Mouse (Mus musculus) liver, embryonic 14.5 days (tissue): ENCODE measurements around the gene Thoc6. TPM values are rescaled to one million over a fixed set of nuclear protein-coding genes. Genes with fewer than 3 reads are reported as not detected.

Experiments used
- ATAC-seq: fragments of 200-750 bp; cut with Nextera tagmentation; 2 replicates; pipeline ENCODE4 v1.8.0; 2017; ENCODE audit warnings: moderate number of reproducible peaks, mild to moderate bottlenecking, moderate library complexity; ENCODE audit not compliant: insufficient read depth
- DNase-seq, 3 experiments: peaks; one replicate each; pipeline ENCODE4 v3.0.0-alpha.2; 2012 to 2013; ENCODE audit warnings: low read depth in 3 of 3, low spot score in 3 of 3
- H3K27ac ChIP-seq: fragments of 300-500 bp; sonication (generic); 2 replicates; pipeline ENCODE4 v1.5.1; 2014; ENCODE audit warnings: moderate library complexity, mild to moderate bottlenecking, control low read depth, inconsistent platforms
- H3K27me3 ChIP-seq: fragments of 300-500 bp; sonication (generic); 2 replicates; pipeline ENCODE4 v1.6.1; 2014; ENCODE audit warnings: mild to moderate bottlenecking, low read length, moderate library complexity; ENCODE audit not compliant: control insufficient read depth, insufficient read depth
- H3K36me3 ChIP-seq: fragments of 300-500 bp; sonication (generic); replicated peaks from 2 replicates; pipeline ENCODE4 v1.6.1; 2014; ENCODE audit warnings: low read depth; ENCODE audit not compliant: control insufficient read depth, insufficient read depth
- H3K4me1 ChIP-seq, 2 experiments: fragments of 200-500 bp in 1 of 2; fragments of 300-500 bp in 1 of 2; sonication (generic) in 1 of 2; replicated peaks; 2 replicates each; pipeline ENCODE4 v1.6.1; 2012 to 2014; ENCODE audit warnings: antibody characterized with exemption in 1 of 2, inconsistent platforms in 1 of 2, low read length in 1 of 2; ENCODE audit not compliant: control insufficient read depth in 2 of 2, insufficient read depth in 2 of 2
- H3K4me2 ChIP-seq: fragments of 300-500 bp; sonication (generic); 2 replicates; pipeline ENCODE4 v1.6.1; 2014; ENCODE audit warnings: low read depth, mild to moderate bottlenecking, control low read depth, moderate library complexity
- H3K4me3 ChIP-seq, 2 experiments: fragments of 200-500 bp in 1 of 2; fragments of 300-500 bp in 1 of 2; sonication (generic) in 1 of 2; 2 replicates each; pipeline ENCODE4 v1.5.1; 2012 to 2014; ENCODE audit warnings: low read depth in 2 of 2, low read length in 2 of 2, mild to moderate bottlenecking in 2 of 2, control low read depth in 1 of 2, inconsistent platforms in 1 of 2, moderate library complexity in 1 of 2; ENCODE audit not compliant: insufficient read depth in 1 of 2
- H3K9ac ChIP-seq: fragments of 300-500 bp; sonication (generic); replicated peaks from 2 replicates; pipeline ENCODE4 v1.6.1; 2014; ENCODE audit warnings: mild to moderate bottlenecking, control low read depth, moderate library complexity
- H3K9me3 ChIP-seq: fragments of 300-500 bp; sonication (generic); 2 replicates; pipeline ENCODE4 v1.6.1; 2016; ENCODE audit warnings: low read length, mixed read lengths; ENCODE audit not compliant: control insufficient read depth
- CTCF ChIP-seq: IDR thresholded peaks from 2 replicates; pipeline ENCODE4 v1.5.1; 2016; ENCODE audit warnings: antibody characterized with exemption, low read depth, control low read depth
- EP300 ChIP-seq: IDR thresholded peaks from 2 replicates; pipeline ENCODE4 v1.6.1; 2016; ENCODE audit warnings: antibody characterized with exemption, low read depth
- WGBS: fragments of 180-500 bp; shearing (Covaris S2); extraction: QIAGEN DNeasy Blood & Tissue Kit; methylation state at CpG from one replicate; pipeline ENCODE4 v1.1.7; 2014; ENCODE audit not compliant: insufficient replicate concordance; 5-methylcytosine and 5-hydroxymethylcytosine counted together
- polyA plus RNA-seq, 2 experiments: library from polyadenylated mRNA; depleted of rRNA in 1 of 2; stranded (reverse) in 1 of 2; unstranded in 1 of 2; fragments of >200 nt; fragmentation: Nextera tagmentation in 1 of 2; extraction: Ambion mirVana in 1 of 2; gene quantifications; 2 replicates each; pipeline versions ENCODE4 v1.2.1 to v1.2.3; 2012 to 2014

The Thoc6 gene
- polyA plus RNA-seq, 2 experiments, result 17.2 to 21.5 TPM

DNA sequence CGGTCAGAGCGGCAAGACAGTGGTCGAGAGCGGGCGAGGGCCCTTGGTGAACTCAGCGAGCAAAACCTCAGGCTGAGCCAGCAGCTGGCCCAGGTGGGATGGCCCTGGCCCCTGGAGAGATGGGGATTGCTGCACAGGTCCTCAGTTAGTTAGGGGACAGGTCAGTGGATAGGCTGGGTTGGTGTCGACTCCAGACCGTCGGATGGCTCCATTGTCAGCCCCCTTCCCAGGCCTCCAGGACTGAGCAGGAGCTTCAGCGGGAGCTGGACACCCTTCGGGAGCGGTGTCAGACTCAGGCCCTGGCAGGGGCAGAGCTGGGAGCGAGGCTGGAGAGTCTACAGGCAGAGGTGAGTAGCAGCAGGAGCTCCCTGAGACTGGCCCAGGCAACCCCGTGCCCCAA is 8.2 kb downstream of the Thoc6 start:
- H3K27me3 ChIP-seq, result peaks cover 13% of the 10 kb centered on the region
- no peak for ATAC-seq
- no peak overlapping the region for H3K9ac ChIP-seq
- no peak overlapping the region for H3K27ac ChIP-seq
- no peaks in the 10 kb centered on the region for H3K9me3 ChIP-seq
- DNase-seq, result no peak
- H3K36me3 ChIP-seq, result no peaks in the 10 kb centered on the region
- no peak for TF ChIP-seq CTCF
- no peak for TF ChIP-seq EP300
- H3K4me1 ChIP-seq, result no peaks in the 10 kb centered on the region
- no peak overlapping the region for H3K4me3 ChIP-seq
- H3K4me2 ChIP-seq, result no peak overlapping the region
- WGBS, result 80% methylated on average over 14 of the region's 14 CpGs

DNA sequence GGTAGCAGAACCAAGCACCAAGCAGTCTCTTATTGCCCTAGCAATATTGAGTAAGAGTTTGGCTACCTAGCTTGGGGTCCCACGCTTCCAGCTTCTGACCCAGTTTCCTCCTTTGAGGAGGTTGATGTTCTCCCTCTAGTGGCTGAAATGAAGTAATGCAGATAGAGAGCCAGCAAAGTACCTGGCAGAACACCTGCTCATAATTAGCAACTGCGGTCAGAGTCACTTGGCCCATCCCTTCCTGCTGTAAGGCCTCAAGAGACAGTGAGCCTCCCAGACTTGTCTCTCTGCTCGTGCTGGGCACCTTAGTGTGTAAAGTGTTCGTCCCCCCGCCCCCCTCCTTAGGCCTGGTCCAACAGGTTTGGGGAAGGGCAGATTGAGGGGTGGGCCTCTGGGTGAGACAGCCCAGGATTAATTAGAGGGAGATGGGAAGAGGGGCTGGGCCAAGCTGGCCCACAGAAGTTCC is 9.1 kb downstream of the Thoc6 start:
- ATAC-seq (no peak), DNase-seq (no peak)
- TF ChIP-seq CTCF, result peak; percentile 80
- TF ChIP-seq EP300, result no peak
- Histone ChIP-seq H3K9me3 (no peaks in the 10 kb centered on the region), H3K27me3 (peaks cover 19% of the 10 kb centered on the region), H3K9ac (no peak overlapping the region), H3K4me2 (no peak overlapping the region), H3K27ac (no peak overlapping the region), H3K36me3 (no peaks in the 10 kb centered on the region), H3K4me1 (no peaks in the 10 kb centered on the region), H3K4me3 (no peak overlapping the region)
- WGBS, result 25% methylated on average over 5 of the region's 5 CpGs

DNA sequence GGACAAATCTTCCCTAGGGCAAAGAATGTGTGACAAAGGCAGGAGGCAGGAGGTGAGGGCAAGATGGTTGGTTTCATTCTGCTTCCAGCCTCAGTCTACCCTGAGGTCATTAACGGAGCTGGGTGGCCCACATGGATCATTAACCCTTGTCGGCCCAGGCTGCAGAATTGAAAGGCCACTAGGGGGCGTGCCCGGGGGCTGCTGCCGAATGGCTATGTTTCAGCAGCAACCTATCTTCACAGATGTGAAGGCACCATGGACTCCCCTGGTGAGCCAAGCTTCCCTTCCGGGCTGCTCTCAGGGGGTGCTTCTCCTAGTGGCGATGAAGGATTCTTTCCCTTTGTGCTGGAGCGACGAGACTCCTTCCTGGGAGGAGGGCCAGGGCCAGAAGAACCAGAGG is 12.2 kb downstream of the Thoc6 start:
- H3K9ac ChIP-seq, result no peak overlapping the region
- DNase-seq, result no peak
- no peaks in the 10 kb centered on the region for H3K4me1 ChIP-seq
- H3K27me3 ChIP-seq, result peaks cover 19% of the 10 kb centered on the region
- TF ChIP-seq EP300 (no peak), CTCF (peak; percentile 80)
- no peak overlapping the region for H3K4me2 ChIP-seq
- H3K9me3 ChIP-seq, result no peaks in the 10 kb centered on the region
- no peak overlapping the region for H3K27ac ChIP-seq
- 0% methylated on average over 9 of the region's 9 CpGs for WGBS
- H3K36me3 ChIP-seq, result no peaks in the 10 kb centered on the region
- no peak overlapping the region for H3K4me3 ChIP-seq
- no peak for ATAC-seq

DNA sequence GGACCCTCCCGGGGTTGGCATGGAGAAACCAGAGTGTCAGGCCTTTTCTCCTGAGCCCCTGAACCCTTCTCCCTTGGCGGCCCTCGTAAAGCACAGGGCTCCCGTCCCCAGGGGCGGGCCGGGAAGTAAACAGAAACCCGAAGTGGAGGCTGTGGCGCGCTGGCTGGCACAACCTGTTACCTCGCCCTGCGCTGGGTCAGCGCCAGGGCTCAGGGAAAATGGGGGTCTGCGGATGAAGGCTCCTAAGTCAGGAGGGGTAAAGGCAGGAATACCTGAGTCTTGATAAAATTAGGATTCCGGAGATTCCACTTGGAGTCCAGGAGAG is 12.8 kb downstream of the Thoc6 start:
- no peaks in the 10 kb centered on the region for H3K4me1 ChIP-seq
- H3K9ac ChIP-seq, result no peak overlapping the region
- no peaks in the 10 kb centered on the region for H3K9me3 ChIP-seq
- WGBS, result 3% methylated on average over 14 of the region's 14 CpGs
- H3K4me3 ChIP-seq, result no peak overlapping the region
- H3K4me2 ChIP-seq, result peak overlapping the region; percentile 21
- TF ChIP-seq CTCF (no peak), EP300 (no peak)
- no peak for DNase-seq
- ATAC-seq, result no peak
- no peaks in the 10 kb centered on the region for H3K36me3 ChIP-seq
- peaks cover 19% of the 10 kb centered on the region for H3K27me3 ChIP-seq
- H3K27ac ChIP-seq, result no peak overlapping the region

DNA sequence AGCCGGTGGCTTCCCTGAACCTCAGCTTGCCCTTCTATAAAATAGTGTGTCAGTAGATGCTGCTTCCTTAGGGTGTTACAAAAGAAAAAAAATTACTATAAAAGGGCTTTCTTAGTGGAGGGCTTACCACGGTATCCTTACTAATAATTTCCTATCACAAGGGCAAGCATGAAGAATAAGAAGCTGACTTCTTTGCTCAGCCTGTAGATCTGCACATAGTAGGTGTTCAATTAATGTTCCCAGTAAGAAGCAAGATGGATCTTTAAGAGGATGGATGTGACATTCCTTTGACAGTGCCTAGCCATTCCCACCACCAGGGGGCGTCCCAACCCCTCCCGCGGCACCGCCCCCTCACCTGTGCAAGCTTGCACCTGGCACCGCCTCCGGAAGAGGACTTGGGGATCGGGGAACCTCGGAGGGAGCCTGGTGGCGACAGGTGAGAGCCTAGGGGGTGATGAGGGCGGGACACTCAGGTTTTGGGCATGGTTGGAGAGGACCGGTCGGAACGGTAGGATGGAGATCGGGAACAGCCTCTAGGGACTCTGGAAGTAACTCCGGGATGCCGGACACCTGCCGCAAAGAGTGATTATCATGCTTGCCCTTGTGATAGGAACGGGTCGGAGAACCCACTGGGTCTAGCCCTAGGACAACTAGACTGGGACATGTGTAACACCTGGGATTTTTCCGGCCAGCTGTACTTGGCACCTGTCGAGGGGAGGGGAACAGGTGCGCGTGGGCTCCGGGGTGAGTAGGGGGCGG is 13.4 kb downstream of the Thoc6 start, which contains the start of gene Bicdl2:
Bicdl2 (plus strand) TSS at position 390 of the 759 bp plus-strand sequence.
- no peak for ATAC-seq
- Histone ChIP-seq H3K4me2 (peak within 1 kb of the TSS; percentile 21), H3K4me1 (no peaks in the 10 kb centered on the region), H3K27me3 (peaks cover 19% of the 10 kb centered on the region), H3K27ac (no peak within 1 kb of the TSS), H3K36me3 (no peaks in the 10 kb centered on the region), H3K9me3 (no peaks in the 10 kb centered on the region), H3K9ac (no peak within 1 kb of the TSS), H3K4me3 (no peak within 1 kb of the TSS)
- no peak for DNase-seq
- TF ChIP-seq CTCF (peak; percentile 87), EP300 (no peak)
- 8% methylated on average over 27 of the region's 27 CpGs for WGBS
